Mouse (Mus musculus): Measurements from ENCODE around the gene Dpt. TPM values are rescaled to one million over a fixed set of nuclear protein-coding genes. Genes with fewer than 3 reads are reported as not detected.

Dpt gene
- total and polyA plus RNA-seq, 3 experiments, result not detected

GRCm38 (mm10) chr1:164793049-164793448 is 3.4 kb upstream of the Dpt start:
- Histone ChIP-seq H3K36me3 (replicated peaks in 1 of 2; ENCODE audit: control insufficient read depth in 1 of 2, insufficient read depth in 1 of 2, low read length in 1 of 2) (no peaks in the 10 kb centered on the region), H3K4me3 (replicated peaks in 1 of 3; ENCODE audit: low read depth in 2 of 3, low read length in 2 of 3, poor library complexity in 1 of 3) (no peak overlapping the region), H3K4me1 (ENCODE audit: control insufficient read depth in 1 of 2, insufficient read depth in 2 of 2) (no peaks in the 10 kb centered on the region), H3K9ac (ENCODE audit: insufficient read depth, low read depth) (no peak overlapping the region), H3K27me3 (replicated peaks) (no peaks in the 10 kb centered on the region), H3K4me2 (ENCODE audit: insufficient read depth, low read depth, poor library complexity, severe bottlenecking) (no peak overlapping the region), H3K9me3 (replicated peaks; ENCODE audit: low read length) (no peaks in the 10 kb centered on the region), H3K79me2 (replicated peaks; ENCODE audit: control insufficient read depth, extremely low read depth, insufficient read depth, poor library complexity, severe bottlenecking) (no peaks in the 10 kb centered on the region), H3K27ac (ENCODE audit: insufficient read depth, low read depth) (no peak overlapping the region)
- DNase-seq (ENCODE audit: extremely low read depth), result no peak
- in situ Hi-C loops (cut with MboI; ENCODE audit: low pct_ligation_motif_present, low pct_unique_long_range_greater_than_20kb, low sequenced_read_pairs) (no loop called here), dilution Hi-C loops (cut with MboI; ENCODE audit: extremely low pct_ligation_motif_present, extremely low pct_unique_long_range_greater_than_20kb, low sequenced_read_pairs) (no loop called here)
- TF ChIP-seq USF1 (IDR thresholded peaks at IDR 0.05; ENCODE audit: low read depth, low read length), result no peak
- TF ChIP-seq SMC3 (IDR thresholded peaks at IDR 0.05; ENCODE audit: low read depth, low read length), result no peak
- no peak for TF ChIP-seq NRF1 (IDR thresholded peaks at IDR 0.05; ENCODE audit: low read depth, low read length)
- no peak for TF ChIP-seq IRF4 (IDR thresholded peaks at IDR 0.05; ENCODE audit: low read depth, low read length)
- TF ChIP-seq RAD21 (IDR thresholded peaks at IDR 0.05; ENCODE audit: low read depth, low read length), result no peak
- TF ChIP-seq ZKSCAN1 (IDR thresholded peaks at IDR 0.05; ENCODE audit: borderline replicate concordance, low read depth, low read length), result no peak
- TF ChIP-seq MAFK (IDR thresholded peaks at IDR 0.05; ENCODE audit: insufficient replicate concordance, low read length), result no peak
- no peak for TF ChIP-seq MYC (IDR thresholded peaks at IDR 0.05; ENCODE audit: low read depth, low read length)
- no peak for TF ChIP-seq NELFE (IDR thresholded peaks at IDR 0.05; ENCODE audit: low read depth, low read length)
- no peak for TF ChIP-seq HCFC1 (IDR thresholded peaks at IDR 0.05; ENCODE audit: low read depth, low read length)
- TF ChIP-seq JUN (IDR thresholded peaks at IDR 0.05; ENCODE audit: insufficient read depth, low read depth, low read length), result no peak
- TF ChIP-seq ZMIZ1 (IDR thresholded peaks at IDR 0.05; ENCODE audit: low read depth, low read length), result no peak

- Histone ChIP-seq H3K9ac (ENCODE audit: insufficient read depth, low read depth) (no peak overlapping the region), H3K79me2 (replicated peaks; ENCODE audit: control insufficient read depth, extremely low read depth, insufficient read depth, poor library complexity, severe bottlenecking) (no peaks in the 10 kb centered on the region), H3K4me3 (replicated peaks in 1 of 3; ENCODE audit: low read depth in 2 of 3, low read length in 2 of 3, poor library complexity in 1 of 3) (no peak overlapping the region), H3K9me3 (replicated peaks; ENCODE audit: low read length) (no peaks in the 10 kb centered on the region), H3K36me3 (replicated peaks in 1 of 2; ENCODE audit: control insufficient read depth in 1 of 2, insufficient read depth in 1 of 2, low read length in 1 of 2) (no peaks in the 10 kb centered on the region), H3K4me2 (ENCODE audit: insufficient read depth, low read depth, poor library complexity, severe bottlenecking) (no peak overlapping the region), H3K27me3 (replicated peaks) (no peaks in the 10 kb centered on the region), H3K27ac (ENCODE audit: insufficient read depth, low read depth) (no peak overlapping the region), H3K4me1 (ENCODE audit: control insufficient read depth in 1 of 2, insufficient read depth in 2 of 2) (no peaks in the 10 kb centered on the region)
- DNase-seq (ENCODE audit: extremely low read depth), result no peak
- in situ Hi-C loops (cut with MboI; ENCODE audit: low pct_ligation_motif_present, low pct_unique_long_range_greater_than_20kb, low sequenced_read_pairs), result no loop called here
- dilution Hi-C loops (cut with MboI; ENCODE audit: extremely low pct_ligation_motif_present, extremely low pct_unique_long_range_greater_than_20kb, low sequenced_read_pairs), result no loop called here
- TF ChIP-seq JUN (IDR thresholded peaks at IDR 0.05; ENCODE audit: insufficient read depth, low read depth, low read length), result no peak
- TF ChIP-seq RAD21 (IDR thresholded peaks at IDR 0.05; ENCODE audit: low read depth, low read length), result no peak
- TF ChIP-seq PAX5 (IDR thresholded peaks at IDR 0.05; ENCODE audit: low read length), result no peak
- no peak for TF ChIP-seq HCFC1 (IDR thresholded peaks at IDR 0.05; ENCODE audit: low read depth, low read length)
- no peak for TF ChIP-seq UBTF (IDR thresholded peaks at IDR 0.05; ENCODE audit: low read depth, low read length)
- TF ChIP-seq IRF4 (IDR thresholded peaks at IDR 0.05; ENCODE audit: low read depth, low read length), result no peak
- TF ChIP-seq ZNF384 (IDR thresholded peaks at IDR 0.05; ENCODE audit: low read depth, low read length), result no peak
These were observed 1.4 kb downstream of the Dpt start for GRCm38 (mm10) chr1:164797746-164798285.

Data from CH12.LX (cell line).